Mouse (Mus musculus) myocyte (in vitro differentiated cells): Measurements from ENCODE around the gene Naga. TPM values are rescaled to one million over a fixed set of nuclear protein-coding genes. Genes with fewer than 3 reads are reported as not detected.

ENCODE experiments used
- H3K27me3 ChIP-seq: one replicate; pipeline ENCODE4 v1.6.1; 2011; ENCODE audit not compliant: control insufficient read depth, insufficient read depth, insufficient read length
- H3K36me3 ChIP-seq: one replicate; pipeline ENCODE4 v1.6.1; 2011; ENCODE audit not compliant: control insufficient read depth, insufficient read depth
- H3K4me2 ChIP-seq: one replicate; pipeline ENCODE4 v1.6.1; 2011; ENCODE audit warnings: low read depth, control low read depth
- H3K4me3 ChIP-seq: one replicate; pipeline ENCODE4 v1.5.1; 2011; ENCODE audit warnings: mild to moderate bottlenecking, control low read depth, moderate library complexity
- H3K79me2 ChIP-seq: one replicate; pipeline ENCODE4 v1.6.1; 2011; ENCODE audit not compliant: control insufficient read depth, insufficient read depth
- H3ac ChIP-seq: one replicate; pipeline ENCODE4 v1.6.1; 2011; ENCODE audit not compliant: control insufficient read depth, insufficient read length
- CEBPB ChIP-seq: IDR thresholded peaks from 2 replicates; pipeline ENCODE4 v1.6.1; 2011; ENCODE audit warnings: mild to moderate bottlenecking, moderate library complexity; ENCODE audit not compliant: poor library complexity, insufficient read depth, severe bottlenecking
- E2F4 ChIP-seq: IDR thresholded peaks from one replicate; pipeline ENCODE4 v1.6.1; 2011; ENCODE audit warnings: mild to moderate bottlenecking, control low read depth, moderate library complexity; ENCODE audit not compliant: insufficient read depth
- MAX ChIP-seq: IDR thresholded peaks from one replicate; pipeline ENCODE4 v1.6.1; 2011; ENCODE audit warnings: low read depth, mild to moderate bottlenecking, control low read depth
- MYOD1 ChIP-seq, 3 experiments: IDR thresholded peaks; one replicate each; pipeline ENCODE4 v1.6.1; 2011; ENCODE audit warnings: control low read depth in 2 of 3, low read depth in 2 of 3, mild to moderate bottlenecking in 2 of 3, moderate library complexity in 1 of 3; ENCODE audit not compliant: insufficient read length in 2 of 3, control insufficient read depth in 1 of 3
- MYOG ChIP-seq, 3 experiments: IDR thresholded peaks; one replicate each; pipeline ENCODE4 v1.6.1; 2011; ENCODE audit warnings: control low read depth in 2 of 3, low read depth in 2 of 3, mild to moderate bottlenecking in 2 of 3; ENCODE audit not compliant: insufficient read length in 2 of 3, control insufficient read depth in 1 of 3, insufficient read depth in 1 of 3
- POLR2A ChIP-seq: IDR thresholded peaks from one replicate; pipeline ENCODE4 v1.6.1; 2011; ENCODE audit warnings: low read depth, mild to moderate bottlenecking, control low read depth, moderate library complexity; ENCODE audit not compliant: insufficient read length
- POLR2AphosphoS2 ChIP-seq: IDR thresholded peaks from one replicate; pipeline ENCODE4 v1.6.1; 2011; ENCODE audit warnings: low read depth, control low read depth; ENCODE audit not compliant: insufficient read length
- SRF ChIP-seq: IDR thresholded peaks from one replicate; pipeline ENCODE4 v1.6.1; 2011; ENCODE audit warnings: low read depth; ENCODE audit not compliant: control insufficient read depth, insufficient read length
- TCF3 ChIP-seq: IDR thresholded peaks from one replicate; pipeline ENCODE4 v1.6.1; 2011; ENCODE audit warnings: low read depth, control low read depth; ENCODE audit not compliant: insufficient read length
- USF1 ChIP-seq: IDR thresholded peaks from one replicate; pipeline ENCODE4 v1.6.1; 2011; ENCODE audit warnings: low read depth, mild to moderate bottlenecking, control low read depth, moderate library complexity
- polyA plus RNA-seq: library from polyadenylated mRNA; unstranded; fragments of >200 nt; fragmentation: generic; extraction: Trizol; gene quantifications from one replicate; pipeline ENCODE4 v1.2.1, GENCODE M21; 2012; ENCODE audit warnings: missing spikeins

The Naga gene
- polyA plus RNA-seq, 1 experiment = 53.2 TPM

- no peak overlapping the region for H3K4me2 ChIP-seq
- no peak overlapping the region for H3K4me3 ChIP-seq
Observed at GRCm38 (mm10) chr15:82292851-82293250, 45.9 kb downstream of the Naga start.

GRCm38 (mm10) chr15:82290252-82290651 is 48.5 kb downstream of the Naga start:
- Histone ChIP-seq H3K4me2 (no peak overlapping the region), H3ac (no peak overlapping the region), H3K36me3 (no peaks in the 10 kb centered on the region), H3K4me3 (no peak overlapping the region), H3K27me3 (peaks cover 48% of the 10 kb centered on the region), H3K79me2 (no peaks in the 10 kb centered on the region)
- TF ChIP-seq MAX (no peak), POLR2AphosphoS2 (no peak), USF1 (no peak), MYOG (IDR thresholded peaks at IDR 0.05; ENCODE audit: control insufficient read depth in 1 of 3, insufficient read depth in 1 of 3, insufficient read length in 2 of 3, low read depth in 2 of 3) (no peak), POLR2A (no peak), E2F4 (no peak), SRF (no peak)

More at GRCm38 (mm10) chr15:82292851-82293250, 45.9 kb downstream of the Naga start:
- Histone ChIP-seq H3K79me2 (no peaks in the 10 kb centered on the region), H3K36me3 (no peaks in the 10 kb centered on the region), H3K27me3 (peaks cover 41% of the 10 kb centered on the region), H3ac (no peak overlapping the region)
- TF ChIP-seq CEBPB = no peak
- TF ChIP-seq TCF3 = no peak
- no peak for TF ChIP-seq SRF
- TF ChIP-seq E2F4 = no peak
- TF ChIP-seq POLR2AphosphoS2 = no peak
- TF ChIP-seq USF1 = no peak
- TF ChIP-seq POLR2A = no peak

GRCm38 (mm10) chr15:82286157-82286556 is 52.6 kb downstream of the Naga start:
- Histone ChIP-seq H3ac (no peak overlapping the region), H3K27me3 (peaks cover 40% of the 10 kb centered on the region), H3K4me3 (no peak overlapping the region), H3K4me2 (no peak overlapping the region), H3K36me3 (no peaks in the 10 kb centered on the region), H3K79me2 (no peaks in the 10 kb centered on the region)
- no peak for TF ChIP-seq MAX
- no peak for TF ChIP-seq MYOD1 (IDR thresholded peaks at IDR 0.05; ENCODE audit: control insufficient read depth in 1 of 3, insufficient read length in 2 of 3, low read depth in 2 of 3)
- no peak for TF ChIP-seq POLR2A
- no peak for TF ChIP-seq USF1
- no peak for TF ChIP-seq TCF3
- no peak for TF ChIP-seq POLR2AphosphoS2
- no peak for TF ChIP-seq CEBPB
- no peak for TF ChIP-seq MYOG (IDR thresholded peaks at IDR 0.05; ENCODE audit: control insufficient read depth in 1 of 3, insufficient read depth in 1 of 3, insufficient read length in 2 of 3, low read depth in 2 of 3)

- H3K4me3 ChIP-seq = no peak overlapping the region
- no peaks in the 10 kb centered on the region for H3K79me2 ChIP-seq
- peaks cover 65% of the 10 kb centered on the region for H3K27me3 ChIP-seq
- TF ChIP-seq E2F4 (no peak), MYOD1 (IDR thresholded peaks at IDR 0.05; ENCODE audit: control insufficient read depth in 1 of 3, insufficient read length in 2 of 3, low read depth in 2 of 3) (no peak), USF1 (no peak), MYOG (IDR thresholded peaks at IDR 0.05; ENCODE audit: control insufficient read depth in 1 of 3, insufficient read depth in 1 of 3, insufficient read length in 2 of 3, low read depth in 2 of 3) (no peak), POLR2A (no peak), MAX (no peak), POLR2AphosphoS2 (no peak)
- H3ac ChIP-seq = no peak overlapping the region
- no peaks in the 10 kb centered on the region for H3K36me3 ChIP-seq
- H3K4me2 ChIP-seq = no peak overlapping the region
Observed at GRCm38 (mm10) chr15:82280638-82281037, 58.1 kb downstream of the Naga start.

Other genes with a start within 250 kb of the Naga start
- 82.1 TPM for gene Ccdc134, start 211.0 kb downstream of the Naga start, polyA plus RNA-seq
- 285 TPM for gene Srebf2, start 191.7 kb downstream of the Naga start, polyA plus RNA-seq
- 0.13 TPM for gene Shisa8, start 126.1 kb downstream of the Naga start, polyA plus RNA-seq
- 0.14 TPM for gene Tnfrsf13c, start 114.6 kb downstream of the Naga start, polyA plus RNA-seq
- 28.1 TPM for gene Cenpm, start 94.2 kb downstream of the Naga start, polyA plus RNA-seq
- gene 1500009C09Rik, start 86.5 kb downstream of the Naga start, polyA plus RNA-seq = not detected
- 0.01 TPM for gene Sept3, start 64.0 kb downstream of the Naga start, polyA plus RNA-seq
- not detected for gene Wbp2nl, start 40.0 kb downstream of the Naga start, polyA plus RNA-seq
- 0.05 TPM for gene Pheta2, start within 50 bp of the Naga start, polyA plus RNA-seq
- 665 TPM for gene Smdt1, start within 50 bp of the Naga start, polyA plus RNA-seq
- 517 TPM for gene Ndufa6, start 15.4 kb upstream of the Naga start, polyA plus RNA-seq
- 2.4 TPM for gene Cyp2d22, start 41.3 kb upstream of the Naga start, polyA plus RNA-seq
- not detected for gene Cyp2d11, start 55.1 kb upstream of the Naga start, polyA plus RNA-seq
- not detected for gene Cyp2d10, start 68.3 kb upstream of the Naga start, polyA plus RNA-seq
- gene Cyp2d9, start 94.5 kb upstream of the Naga start, polyA plus RNA-seq = not detected
- not detected for gene Cyp2d12, start 216.1 kb upstream of the Naga start, polyA plus RNA-seq